In genomic region chr7:101461571-101461970, GRCm38 (mm10) we compare ENCODE assay signal across 21 mouse cellular contexts. TPM values are rescaled to one million over a fixed set of nuclear protein-coding genes. Genes with fewer than 3 reads are reported as not detected.
"Had no signal": no experiment of that assay in that cellular context is flagged by ENCODE, and none has a peak within 500 bp of the region (broad histone marks: within the 10 kb centered on the region; RNA-seq: fewer than 3 reads in every experiment).

No protein-coding gene starts in this region.

- H3K27ac ChIP-seq: limb, embryonic 10.5 days; limb, embryonic 13.5 days; liver, embryonic 12.5 days; liver, embryonic 15.5 days; lung, embryonic 15.5 days; midbrain, embryonic 13.5 days; stomach, postnatal 0 days had no signal

- DNase-seq: kidney, adult 18-20 months; kidney, adult 9 months; kidney, postnatal 14 days; kidney, postnatal 4 days; layer of hippocampus, postnatal 36 days; liver; lung, adult 18-20 months; lung, postnatal 10 days; lung, postnatal 36 days; right cerebral cortex, postnatal 4 days; thymus, postnatal 25 days had no signal

- H3K4me3 ChIP-seq: limb, embryonic 10.5 days; limb, embryonic 13.5 days; liver, embryonic 12.5 days; liver, embryonic 15.5 days; lung, embryonic 15.5 days; megakaryocyte, embryonic 14.5 days; midbrain, embryonic 10.5 days; midbrain, embryonic 13.5 days had no signal

RNA-seq across cellular contexts. Expression of gene Gm45837, which starts 50.9 kb away (rescaled TPM):
- total RNA-seq: left cerebral cortex, postnatal 14 days had no signal
